Mouse (Mus musculus) left cerebral cortex, postnatal 14 days (tissue): ENCODE measurements around the gene Pam16. TPM values are rescaled to one million over a fixed set of nuclear protein-coding genes. Genes with fewer than 3 reads are reported as not detected.

ENCODE experiments used
- DNase-seq, 2 experiments: peaks; one replicate each; pipeline ENCODE4 v3.0.0; 2021 to 2022; ENCODE audit warnings: low spot score in 2 of 2, mixed read lengths in 1 of 2
- intact Hi-C: fragments of 180-260 bp; cut with DNase I; formaldehyde crosslinking; loops from one replicate; pipeline ENCODE4 v1.15.1; 2025
- total RNA-seq, 2 experiments: library from RNA; stranded (reverse); gene quantifications; 2 replicates each; pipeline ENCODE4 v1.2.3; 2021

Gene Pam16
- total RNA-seq, 2 experiments from 2014 or later, result 81.6 to 82.8 TPM

GRCm38 (mm10) chr16:4648416-4649023, 23.7 kb upstream of the Pam16 start:
- intact Hi-C loops, result no loop called here
- no peak for DNase-seq

- intact Hi-C loops, result no loop called here
- DNase-seq, result no peak
Measured at GRCm38 (mm10) chr16:4647651-4648141, 22.9 kb upstream of the Pam16 start.

- no peak for DNase-seq
- intact Hi-C loops, result no loop called here
Measured at GRCm38 (mm10) chr16:4646831-4647230, 22.0 kb upstream of the Pam16 start.

GRCm38 (mm10) chr16:4645867-4646266, 21.1 kb upstream of the Pam16 start:
- intact Hi-C loops, result no loop called here
- no peak for DNase-seq

DNA sequence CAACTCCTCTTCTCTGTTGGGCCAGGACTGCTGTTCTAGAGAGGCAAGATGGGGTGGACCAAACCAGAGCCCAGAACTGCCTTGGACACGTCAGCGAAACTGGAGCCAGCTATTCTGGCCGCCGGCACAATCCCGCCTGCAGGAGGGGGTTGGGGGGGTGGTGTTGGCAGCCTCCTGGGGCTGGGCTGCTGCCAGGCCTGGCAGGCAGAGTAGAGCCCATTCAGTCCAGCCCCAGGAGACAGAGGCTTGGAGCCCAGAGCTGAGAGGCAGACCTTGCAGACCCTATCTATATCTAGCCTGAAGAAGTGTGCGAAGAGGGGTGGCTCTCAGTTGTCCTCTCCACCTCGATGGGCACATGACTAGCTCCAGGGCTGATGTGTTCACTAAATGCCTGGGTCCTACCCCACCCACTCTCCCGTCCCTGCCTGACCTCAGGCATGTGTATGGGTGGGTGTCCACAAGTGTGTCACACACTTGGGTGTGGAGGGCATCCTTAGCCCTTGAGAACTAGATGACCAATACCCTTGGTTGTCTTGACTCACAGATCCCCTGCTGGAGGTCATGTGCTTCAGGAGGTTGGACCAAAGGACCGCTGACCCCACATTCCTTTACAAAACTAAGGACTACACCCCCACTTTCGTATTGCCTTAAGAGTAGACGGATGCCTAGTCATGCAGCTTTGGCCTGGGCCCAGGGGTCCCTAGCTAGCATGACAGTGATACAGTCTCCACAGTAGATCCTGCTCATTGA, 19.1 kb upstream of the Pam16 start:
- intact Hi-C loops, result no loop called here
- peak; percentile 81 to 85 for DNase-seq

DNA sequence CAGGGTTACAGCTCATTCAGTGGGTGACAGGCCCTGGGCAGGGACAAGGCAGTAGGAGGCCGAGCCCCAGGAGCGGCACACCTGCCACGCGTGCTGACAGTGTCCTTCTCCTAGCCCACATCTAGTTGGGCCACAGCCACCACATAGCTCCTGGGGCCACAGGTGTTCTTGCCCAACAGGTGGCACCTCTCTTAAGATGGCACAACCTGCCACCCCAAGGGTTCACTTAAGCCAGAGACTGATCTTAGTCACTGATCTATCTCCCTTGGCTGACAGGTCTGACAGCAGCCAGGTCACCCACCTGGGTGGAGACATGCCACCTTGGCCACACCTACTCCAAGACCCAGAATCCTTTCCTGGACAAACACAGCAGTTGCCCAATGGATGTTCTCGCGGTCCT, 18.1 kb upstream of the Pam16 start:
- no peak for DNase-seq
- intact Hi-C loops, result no loop called here

DNA sequence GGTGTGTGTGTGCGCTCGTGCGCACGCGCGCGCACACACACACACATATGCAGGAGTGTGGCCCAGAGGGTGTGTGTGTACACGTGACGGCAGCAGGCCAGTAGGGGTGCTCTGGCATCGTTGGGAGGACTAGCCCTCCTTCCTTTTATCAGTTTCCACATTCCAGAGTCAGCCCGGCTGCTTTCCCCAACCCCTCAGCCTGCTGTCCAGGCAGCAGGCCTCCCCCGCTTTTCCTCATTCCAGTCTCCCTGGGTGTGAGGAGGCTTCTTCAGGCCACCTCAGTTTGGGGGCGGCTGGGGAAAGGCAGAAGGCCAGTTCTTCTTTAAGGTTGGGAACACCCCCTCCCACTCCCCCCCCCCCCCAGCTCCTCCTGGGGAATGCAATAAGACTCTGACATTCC, 17.4 kb upstream of the Pam16 start:
- intact Hi-C loops, result no loop called here
- DNase-seq, result peak; percentile 66 to 86

- intact Hi-C loops, result no loop called here
- DNase-seq, result no peak
Measured at GRCm38 (mm10) chr16:4641119-4641838, 16.5 kb upstream of the Pam16 start.

DNA sequence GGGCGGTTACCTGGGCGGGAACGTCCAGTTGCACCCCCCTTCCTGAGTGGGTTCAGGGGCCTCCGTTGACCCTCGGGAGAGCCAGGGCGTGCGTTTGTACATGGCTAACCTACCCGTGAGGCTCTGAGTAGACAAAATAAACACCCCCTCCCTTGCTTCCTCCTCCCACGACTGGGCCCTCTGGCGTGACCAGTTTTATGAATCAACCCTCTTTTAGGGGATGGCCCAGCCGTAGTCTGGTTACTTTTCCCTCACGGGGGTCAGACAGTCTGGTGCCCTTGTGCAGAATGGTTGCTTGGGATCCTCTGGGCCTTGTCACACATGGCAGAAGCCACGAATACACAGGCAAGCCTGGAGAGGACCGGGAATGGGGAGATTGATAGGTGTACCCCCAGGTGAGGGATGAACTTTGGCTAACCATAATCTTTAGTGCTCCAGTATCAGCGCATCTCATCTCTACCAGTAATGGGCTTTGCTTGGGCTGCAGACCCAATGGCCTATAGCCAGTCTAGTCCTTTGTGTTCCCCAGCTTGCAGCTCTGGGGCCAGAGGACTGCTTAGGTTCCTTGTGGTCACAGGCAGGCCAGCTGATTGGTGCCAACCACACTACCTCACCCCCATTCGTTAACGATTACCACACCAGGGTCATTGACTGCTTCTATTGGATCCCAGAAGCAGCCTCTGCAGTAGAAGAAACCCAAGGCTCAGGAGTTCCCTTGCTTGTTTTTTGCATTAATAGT, 15.6 kb upstream of the Pam16 start:
- intact Hi-C loops, result no loop called here
- DNase-seq, result no peak

- intact Hi-C loops, result no loop called here
- peak; percentile 74 to 75 for DNase-seq
Measured at GRCm38 (mm10) chr16:4639831-4640237, 15.0 kb upstream of the Pam16 start, which contains the start of the genes Vasn and Dnaja3. Gene Vasn (plus strand): TSS chr16:4639941. Gene Dnaja3 (plus strand): TSS chr16:4639989.

- intact Hi-C loops, result no loop called here
- DNase-seq, result no peak
Measured at GRCm38 (mm10) chr16:4638891-4639390, 14.2 kb upstream of the Pam16 start.

GRCm38 (mm10) chr16:4635760-4636159, 11.0 kb upstream of the Pam16 start:
- DNase-seq, result no peak
- intact Hi-C loops, result no loop called here

DNA sequence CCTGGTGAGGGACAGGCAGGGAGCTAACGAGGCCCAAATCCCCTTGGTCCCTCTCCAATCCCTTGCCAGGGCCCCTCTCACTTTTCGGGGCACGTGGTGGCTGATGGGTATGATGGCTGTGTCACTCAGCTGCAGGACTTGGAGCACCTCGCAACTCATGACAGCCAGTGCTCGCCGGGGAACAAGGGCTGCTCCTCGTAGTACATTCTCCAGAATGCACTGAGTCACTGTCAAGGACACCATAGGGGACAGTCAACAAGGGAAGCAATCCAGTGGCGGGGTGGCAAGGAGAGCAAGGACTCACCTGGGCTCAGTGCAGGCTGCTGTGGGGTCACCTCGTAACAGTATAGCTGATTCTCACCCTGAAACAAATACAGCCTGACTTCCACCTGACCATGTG, 9.9 kb upstream of the Pam16 start:
- DNase-seq, result no peak
- intact Hi-C loops, result no loop called here

DNA sequence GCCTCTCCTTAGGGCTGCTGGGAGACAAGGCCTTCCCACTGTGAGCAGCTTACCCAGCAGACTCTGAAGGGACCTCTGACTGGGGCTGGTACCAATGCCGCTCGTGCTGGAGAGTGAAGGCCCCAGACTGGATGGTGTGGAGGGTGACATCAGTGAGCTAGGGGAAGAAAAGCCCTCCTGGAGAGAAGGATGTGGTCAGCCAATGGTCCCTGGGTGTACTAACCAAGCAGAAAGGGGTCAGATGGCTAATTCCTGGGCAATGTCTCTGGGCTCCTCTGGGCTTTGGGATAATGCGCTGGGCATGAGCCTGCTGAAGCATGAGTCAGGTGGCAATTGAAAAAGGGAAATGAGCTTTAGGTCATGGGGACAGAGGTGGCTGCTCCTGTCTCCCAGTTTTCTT, 8.9 kb upstream of the Pam16 start:
- no peak for DNase-seq
- intact Hi-C loops, result loop anchor here (1.0 kb wide), 1 partner anchor 36 kb away; no protein-coding TSS in a partner anchor

- peak in 1 of 2 experiments; percentile 38 for DNase-seq
- intact Hi-C loops, result no loop called here
Measured at GRCm38 (mm10) chr16:4632050-4632449, 7.3 kb upstream of the Pam16 start.

DNA sequence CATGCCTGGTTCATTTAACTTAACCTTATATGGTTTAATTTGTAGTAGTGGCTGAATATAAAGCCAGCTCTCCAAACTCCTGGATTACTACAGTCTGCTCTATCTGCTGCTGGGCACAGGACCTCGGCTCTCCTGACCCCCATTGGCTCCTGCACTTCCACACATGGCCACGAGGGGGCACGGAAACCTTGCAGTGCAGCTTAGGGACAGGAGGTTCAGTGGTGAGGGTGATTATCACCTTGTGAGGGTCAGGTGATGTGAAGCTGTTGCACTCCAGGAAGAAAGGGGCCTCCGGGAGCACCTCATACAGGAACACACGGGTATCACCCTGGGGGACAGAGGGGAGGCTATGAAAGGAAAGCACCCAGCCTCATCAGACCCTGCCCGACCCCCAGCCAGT, 5.2 kb upstream of the Pam16 start:
- intact Hi-C loops, result loop anchor here (1.0 kb wide), 1 partner anchor 37 kb away; no protein-coding TSS in a partner anchor

DNA sequence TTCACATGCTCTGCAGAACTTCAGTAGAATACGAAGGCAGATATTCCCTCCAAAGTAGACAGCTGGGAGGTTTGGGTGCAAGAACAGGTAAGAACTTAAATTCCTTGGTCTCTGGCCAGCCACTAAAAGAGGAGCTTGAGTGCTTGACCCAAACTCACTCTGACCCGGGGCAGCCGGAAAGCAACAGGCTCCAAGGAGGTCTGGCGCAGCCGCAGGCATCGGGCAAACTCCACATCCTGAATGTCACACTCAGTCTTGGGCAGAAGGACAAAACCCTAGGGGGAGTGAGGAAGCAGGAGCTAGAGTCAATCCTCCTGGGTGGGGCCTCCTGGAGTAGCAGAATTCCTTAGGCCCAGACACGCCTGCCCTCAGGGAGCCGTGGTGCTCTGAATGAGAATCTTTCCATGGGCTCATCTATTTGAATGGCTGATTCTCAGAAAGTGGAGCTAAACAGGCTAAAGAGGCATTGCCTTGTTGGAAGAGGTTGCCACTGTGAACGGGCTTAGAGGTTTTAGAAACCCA, 4.2 kb upstream of the Pam16 start:
- no peak for DNase-seq
- intact Hi-C loops, result no loop called here

More for the DNA sequence above, 5.2 kb upstream of the Pam16 start:
- peak in 1 of 2 experiments; percentile 77 for DNase-seq

DNA sequence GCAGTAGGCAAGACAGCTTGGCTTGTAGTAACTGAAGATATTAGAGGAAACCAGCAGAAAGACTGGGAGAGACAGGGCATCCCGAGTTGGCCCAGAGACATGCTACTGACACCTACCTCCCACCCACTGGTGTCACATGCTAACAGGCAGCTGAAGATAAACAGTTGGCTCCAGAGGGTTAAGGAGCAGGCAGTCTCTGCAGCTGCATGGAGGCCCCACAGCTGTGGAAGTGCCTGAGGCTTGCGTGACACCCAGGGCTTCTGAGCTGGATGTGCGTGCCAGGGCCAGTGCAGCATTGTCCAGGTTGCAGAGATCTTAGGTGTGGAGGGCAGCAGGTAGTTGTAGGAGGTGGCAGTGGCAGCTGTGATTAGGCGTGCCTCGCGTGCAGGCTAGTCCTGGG, 2.3 kb upstream of the Pam16 start:
- no peak for DNase-seq
- intact Hi-C loops, result no loop called here

- no peak for DNase-seq
- intact Hi-C loops, result no loop called here
Measured at GRCm38 (mm10) chr16:4624074-4624473, 714 bp downstream of the Pam16 start.
